In the genomic region with DNA sequence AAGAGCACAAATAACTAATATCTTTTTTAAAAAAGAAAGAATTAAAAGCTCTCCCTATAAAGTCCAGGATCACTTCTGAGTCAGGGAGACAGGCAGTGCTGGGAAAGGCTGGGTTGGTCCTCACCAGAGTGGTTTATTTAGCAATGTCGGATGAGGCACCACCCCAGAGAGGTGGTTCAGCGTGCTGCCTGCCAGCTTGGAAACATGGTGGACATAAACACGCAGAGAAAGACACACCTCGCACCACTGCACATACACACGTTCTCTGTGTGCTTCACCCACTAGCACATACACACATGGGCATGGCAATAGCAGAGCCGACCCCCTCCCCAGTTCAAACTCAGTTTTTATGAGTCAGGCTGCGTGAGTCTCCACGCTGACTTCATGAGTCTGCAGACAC, we compare ENCODE assay signal across 20 mouse cellular contexts. TPM values are rescaled to one million over a fixed set of nuclear protein-coding genes. Genes with fewer than 3 reads are reported as not detected.
DNase-seq lines count a peak whose midpoint lies in the region; ATAC-seq and TF ChIP-seq lines count a peak whose summit lies in the region.
"Had no signal": no experiment of that assay in that cellular context is flagged by ENCODE, and none has a peak within 500 bp of the region (broad histone marks: within the 10 kb centered on the region; RNA-seq: fewer than 3 reads in every experiment).

No protein-coding gene starts in this region.

- H3K79me2 ChIP-seq in CH12.LX (replicated peaks; ENCODE audit: control insufficient read depth, extremely low read depth, insufficient read depth, poor library complexity, severe bottlenecking), result peaks cover 91% of the 10 kb centered on the region

- TF ChIP-seq EP300 in heart, postnatal 0 days (IDR thresholded peaks at IDR 0.05; ENCODE audit: low read depth), result no peak
- no peak for TF ChIP-seq EP300 in CH12.LX (IDR thresholded peaks at IDR 0.05; ENCODE audit: low read length)

- TF ChIP-seq RAD21 in CH12.LX (IDR thresholded peaks at IDR 0.05; ENCODE audit: low read depth, low read length), result no peak

- H3K27ac ChIP-seq in heart, postnatal 0 days (ENCODE audit: low read depth), result peak overlapping the region; percentile 94
- peak overlapping the region; percentile 87 for H3K27ac ChIP-seq in CH12.LX (ENCODE audit: insufficient read depth, low read depth)
- no peak overlapping the region for H3K27ac ChIP-seq in small intestine, adult 2 months (ENCODE audit: insufficient read depth, low read depth, low read length)
- H3K27ac ChIP-seq: embryonic facial prominence, embryonic 15.5 days; forebrain, embryonic 10.5 days; hindbrain, embryonic 10.5 days; hindbrain, embryonic 14.5 days; intestine, embryonic 15.5 days had no signal

- H3K9ac ChIP-seq in heart, postnatal 0 days (replicated peaks; ENCODE audit: low read depth, low read length), result no peak overlapping the region
- peak overlapping the region; percentile 53; the same call in 1 of the 2 replicates for H3K9ac ChIP-seq in CH12.LX (ENCODE audit: insufficient read depth, low read depth)
- H3K9ac ChIP-seq: embryonic facial prominence, embryonic 15.5 days; hindbrain, embryonic 14.5 days; intestine, embryonic 15.5 days had no signal

- dilution Hi-C loops in CH12.LX (cut with MboI; ENCODE audit: extremely low pct_ligation_motif_present, extremely low pct_unique_long_range_greater_than_20kb, low sequenced_read_pairs), result no loop called here

- ATAC-seq in heart, postnatal 0 days (ENCODE audit: insufficient read depth, low read depth), result no peak
- ATAC-seq: forebrain, embryonic 14.5 days; intestine, embryonic 15.5 days had no signal

- no peaks in the 10 kb centered on the region for H3K36me3 ChIP-seq in heart, postnatal 0 days (replicated peaks; ENCODE audit: control insufficient read depth, insufficient read depth, low read length)
- peaks cover 27 to 52% of the 10 kb centered on the region in 2 experiments for H3K36me3 ChIP-seq in CH12.LX (replicated peaks in 1 of 2; ENCODE audit: control insufficient read depth in 1 of 2, insufficient read depth in 1 of 2, low read length in 1 of 2)
- no peaks in the 10 kb centered on the region for H3K36me3 ChIP-seq in small intestine, adult 2 months (ENCODE audit: control insufficient read depth, insufficient read depth, low read length)
- H3K36me3 ChIP-seq: embryonic facial prominence, embryonic 15.5 days; forebrain, embryonic 10.5 days; hindbrain, embryonic 10.5 days; intestine, embryonic 15.5 days had no signal

- in situ Hi-C loops in CH12.LX (cut with MboI; ENCODE audit: low pct_ligation_motif_present, low pct_unique_long_range_greater_than_20kb, low sequenced_read_pairs), result no loop called here

- peak overlapping the region; percentile 92 for H3K4me2 ChIP-seq in heart, postnatal 0 days (ENCODE audit: low read depth, low read length)
- peak overlapping the region; percentile 86 for H3K4me2 ChIP-seq in CH12.LX (ENCODE audit: insufficient read depth, low read depth, poor library complexity, severe bottlenecking)
- H3K4me2 ChIP-seq: embryonic facial prominence, embryonic 15.5 days; hindbrain, embryonic 14.5 days; intestine, embryonic 15.5 days had no signal

- TF ChIP-seq POLR2A in CH12.LX (IDR thresholded peaks at IDR 0.05; ENCODE audit: low read depth, low read length), result peak; percentile 7; the same call in 1 of the 2 replicates
- TF ChIP-seq POLR2A in small intestine, adult 2 months (IDR thresholded peaks at IDR 0.05; ENCODE audit: low read depth, low read length), result no peak

- no peak for TF ChIP-seq CTCF in heart, postnatal 0 days (IDR thresholded peaks at IDR 0.05; ENCODE audit: low read depth)
- no peak for TF ChIP-seq CTCF in CH12.LX (conservative IDR thresholded peaks at IDR 0.05 in 1 of 2, IDR thresholded peaks at IDR 0.05 in 1 of 2; ENCODE audit: low read depth in 2 of 2, low read length in 2 of 2)
- TF ChIP-seq CTCF in small intestine, adult 2 months (IDR thresholded peaks at IDR 0.05; ENCODE audit: extremely low read depth, insufficient read length, insufficient replicate concordance, low read depth, low read length), result no peak

- H3K9me3 ChIP-seq in heart, postnatal 0 days (replicated peaks; ENCODE audit: control insufficient read depth, low read length), result no peaks in the 10 kb centered on the region
- peaks cover 8% of the 10 kb centered on the region for H3K9me3 ChIP-seq in CH12.LX (replicated peaks; ENCODE audit: low read length)
- H3K9me3 ChIP-seq: embryonic facial prominence, embryonic 15.5 days; forebrain, embryonic 10.5 days; intestine, embryonic 15.5 days had no signal

- H3K4me3 ChIP-seq in heart, postnatal 0 days (ENCODE audit: low read depth, low read length), result peak overlapping the region; percentile 79; the same call in 1 of the 2 replicates
- peak overlapping the region; percentile 78 to 93 (median 85) for H3K4me3 ChIP-seq in CH12.LX (replicated peaks in 1 of 3; ENCODE audit: low read depth in 2 of 3, low read length in 2 of 3, poor library complexity in 1 of 3)
- H3K4me3 ChIP-seq in small intestine, adult 2 months (ENCODE audit: low read depth, low read length), result peak overlapping the region; percentile 20
- H3K4me3 ChIP-seq: embryonic facial prominence, embryonic 15.5 days; erythroblast, embryonic 14.5 days; forebrain, embryonic 10.5 days; hindbrain, embryonic 10.5 days; intestine, embryonic 15.5 days had no signal

- 73% methylated on average over 8 of the region's 8 CpGs for WGBS in heart, postnatal 0 days
- 36% methylated on average over 8 of the region's 8 CpGs for WGBS in small intestine, adult 2 months

- peak; percentile 82 for DNase-seq in heart, adult 11 months
- no peak for DNase-seq in heart, postnatal 14 days
- DNase-seq in heart, postnatal 0 days (ENCODE audit: low spot score), result no peak
- DNase-seq in heart, postnatal 4 days, result no peak
- no peak for DNase-seq in CH12.LX (ENCODE audit: extremely low read depth)
- DNase-seq in left cerebral cortex, adult 9 months (ENCODE audit: low spot score in 2 of 2), result no peak
- DNase-seq: adrenal gland, adult 2 months; adrenal gland, postnatal 25 days; cerebellum, adult 2 months; cerebellum, postnatal 10 days; embryo, embryonic 11 days; gastrocnemius, postnatal 36 days had no signal

- no peaks in the 10 kb centered on the region for H3K27me3 ChIP-seq in heart, postnatal 0 days (ENCODE audit: control insufficient read depth, insufficient read depth, low read length)
- no peaks in the 10 kb centered on the region for H3K27me3 ChIP-seq in CH12.LX (replicated peaks)
- no peaks in the 10 kb centered on the region for H3K27me3 ChIP-seq in small intestine, adult 2 months (ENCODE audit: control insufficient read depth, insufficient read depth, low read length)
- H3K27me3 ChIP-seq: embryonic facial prominence, embryonic 15.5 days; intestine, embryonic 15.5 days had no signal

- intact Hi-C loops in heart, postnatal 14 days (cut with DNase I), result no loop called here

- peaks cover 45% of the 10 kb centered on the region for H3K4me1 ChIP-seq in heart, postnatal 0 days (ENCODE audit: control insufficient read depth, insufficient read depth)
- peaks cover 23 to 54% of the 10 kb centered on the region in 2 experiments for H3K4me1 ChIP-seq in CH12.LX (ENCODE audit: control insufficient read depth in 1 of 2, insufficient read depth in 2 of 2)
- H3K4me1 ChIP-seq in small intestine, adult 2 months (ENCODE audit: control insufficient read depth, insufficient read depth, insufficient read length, low read length), result peaks cover 23% of the 10 kb centered on the region

TF ChIP-seq in CH12.LX, 34 proteins besides CTCF, POLR2A, EP300 and RAD21:
- TF ChIP-seq USF2 (conservative IDR thresholded peaks at IDR 0.05; ENCODE audit: low read depth, low read length) (no peak), IRF4 (IDR thresholded peaks at IDR 0.05; ENCODE audit: low read depth, low read length) (no peak), MEF2A (IDR thresholded peaks at IDR 0.05; ENCODE audit: borderline replicate concordance, low read depth, low read length) (no peak), ELF1 (IDR thresholded peaks at IDR 0.05; ENCODE audit: low read depth, low read length) (no peak), ZC3H11A (IDR thresholded peaks at IDR 0.05; ENCODE audit: low read depth, low read length) (no peak), KAT2A (IDR thresholded peaks at IDR 0.05; ENCODE audit: insufficient replicate concordance, low read length) (no peak), SMC3 (IDR thresholded peaks at IDR 0.05; ENCODE audit: low read depth, low read length) (no peak), TBP (conservative IDR thresholded peaks at IDR 0.05; ENCODE audit: low read depth, low read length) (no peak), ETS1 (conservative IDR thresholded peaks at IDR 0.05; ENCODE audit: low read depth, low read length) (no peak), USF1 (IDR thresholded peaks at IDR 0.05; ENCODE audit: low read depth, low read length) (no peak), JUND (conservative IDR thresholded peaks at IDR 0.05; ENCODE audit: low read depth, low read length) (no peak), GABPA (IDR thresholded peaks at IDR 0.05; ENCODE audit: insufficient replicate concordance, low read depth, low read length) (no peak), POLR2AphosphoS2 (IDR thresholded peaks at IDR 0.05; ENCODE audit: low read depth, low read length) (no peak)

RNA-seq across cellular contexts. Expression of a gene that starts 8.3 kb away (rescaled TPM):
- 100 to 1,000 TPM; 741 to 790 TPM for total RNA-seq in heart, postnatal 14 days (2021)
- total RNA-seq in heart, postnatal 0 days (2014; rRNA removed; ENCODE audit: low replicate concordance), result 148 and 166 TPM in 2 replicates
- 226 and 231 TPM in 2 replicates for polyA plus RNA-seq in heart, postnatal 0 days (2015; fragmentation: Nextera tagmentation; extraction: Ambion mirVana)
- total RNA-seq in heart, postnatal 4 days (2021), result 100 to 1,000 TPM; 232 to 252 TPM
- total RNA-seq in CH12.LX (2012; rRNA removed), result 74.0 and 88.1 TPM in 2 replicates
- 73.4 and 84.6 TPM in 2 replicates for total RNA-seq in CH12.LX (2014; rRNA removed)
- polyA plus RNA-seq in CH12.LX (2012; ENCODE audit: insufficient read length, low read depth), result 237 and 248 TPM in 2 replicates
- polyA plus RNA-seq in small intestine, adult 2 months (2012; rRNA removed), result 7.4 and 13.2 TPM in 2 replicates

Comparison
In these comparisons a context has a peak if more than half of its experiments do, and no peak if none do; other contexts are left out.
1. H3K4me3 ChIP-seq: peak in every context shown above with its lines; median percentile 85 in CH12.LX; 79 in heart, postnatal 0 days; 20 in small intestine, adult 2 months.